Mouse (Mus musculus) cortical plate, adult 2 months (tissue): ENCODE results near the gene Ubiad1.

ENCODE experiments used
- CTCF ChIP-seq: fragments of 200-500 bp; IDR thresholded peaks from 2 replicates; pipeline ENCODE4 v1.5.1; 2011; ENCODE audit warnings: mild to moderate bottlenecking, control low read depth, low read length; ENCODE audit not compliant: insufficient read depth; ENCODE audit errors: extremely low read depth
- POLR2A ChIP-seq: fragments of 200-500 bp; IDR thresholded peaks from 2 replicates; pipeline ENCODE4 v1.6.1; 2011; ENCODE audit warnings: mild to moderate bottlenecking, low read length, control low read depth; ENCODE audit not compliant: insufficient read depth; ENCODE audit errors: extremely low read depth

DNA sequence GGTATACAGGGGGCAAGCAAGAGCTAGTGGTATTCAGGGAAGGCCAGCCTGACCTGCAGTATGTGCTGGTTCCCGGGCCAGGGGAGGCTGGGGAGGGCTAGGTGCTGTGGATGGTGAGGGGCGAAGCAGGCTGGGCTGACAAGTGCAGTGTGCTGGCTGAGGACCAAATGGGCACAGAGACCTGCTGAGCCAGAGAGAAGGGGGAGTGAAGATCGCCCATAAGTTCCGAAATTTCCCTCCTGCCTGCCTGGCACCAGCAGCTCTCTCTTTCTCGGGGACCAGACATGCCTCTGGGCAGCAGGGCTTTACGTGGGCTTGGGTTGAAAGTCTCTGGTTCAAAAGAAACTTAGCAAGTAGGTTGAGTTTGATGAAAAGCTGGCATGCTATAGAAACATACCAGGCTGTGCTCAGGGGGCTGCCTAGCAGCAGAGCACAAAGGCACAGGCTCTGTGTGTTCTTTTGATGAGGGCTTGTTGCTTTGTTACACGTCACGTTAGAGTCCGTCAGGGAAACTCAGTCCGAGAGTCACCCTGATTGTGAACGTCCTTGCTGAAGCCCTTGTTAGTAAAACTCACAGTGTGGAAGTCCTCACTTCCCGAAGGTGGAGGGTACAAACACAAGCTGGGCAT is 16.2 kb upstream of the Ubiad1 start:
- TF ChIP-seq POLR2A = no peak
- TF ChIP-seq CTCF = no peak
